Mouse (Mus musculus): ENCODE measurements around the gene Zcchc7. TPM values are rescaled to one million over a fixed set of nuclear protein-coding genes. Genes with fewer than 3 reads are reported as not detected.

Zcchc7 gene
- polyA plus RNA-seq, 1 experiment from 2014 or later, result 19.5 TPM

DNA sequence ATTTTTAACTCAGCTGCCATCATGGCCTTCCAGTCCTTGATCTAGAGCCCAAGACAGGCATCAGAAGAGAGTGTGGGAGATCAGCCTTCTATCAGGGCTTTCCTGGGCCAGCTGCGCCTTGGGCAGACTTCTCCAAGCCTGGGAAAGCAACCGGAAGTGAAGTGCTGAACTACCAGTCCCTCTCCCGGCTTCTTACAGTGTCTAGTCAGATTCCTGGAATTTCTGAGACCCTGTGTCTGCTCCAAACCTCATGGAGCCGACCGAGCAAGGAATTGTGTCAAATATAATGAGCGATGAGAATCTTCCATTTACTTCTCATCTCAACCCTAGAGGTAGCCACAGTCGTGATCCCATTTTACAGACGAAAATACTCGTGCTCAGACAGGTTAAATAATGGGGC lies 203.1 kb downstream of the Zcchc7 start:
- H3K4me1 ChIP-seq (ENCODE audit: control insufficient read depth, insufficient read depth, low read length), result no peaks in the 10 kb centered on the region
- H3K27ac ChIP-seq (ENCODE audit: low read depth, low read length), result no peak overlapping the region
- H3K9ac ChIP-seq (ENCODE audit: low read length), result no peak overlapping the region
- H3K27me3 ChIP-seq (ENCODE audit: control insufficient read depth, insufficient read depth, low read length), result no peaks in the 10 kb centered on the region
- WGBS, result 90% methylated on average over 9 of the region's 9 CpGs
- no peaks in the 10 kb centered on the region for H3K36me3 ChIP-seq (ENCODE audit: control insufficient read depth, insufficient read depth, low read length)
- H3K4me2 ChIP-seq, result no peak overlapping the region
- H3K4me3 ChIP-seq (ENCODE audit: low read depth, low read length), result no peak overlapping the region
- ATAC-seq (ENCODE audit: low FRiP score) (no peak), DNase-seq (ENCODE audit: low spot score, missing footprints) (no peak)
- H3K9me3 ChIP-seq (ENCODE audit: control insufficient read depth, low read length), result no peaks in the 10 kb centered on the region

DNA sequence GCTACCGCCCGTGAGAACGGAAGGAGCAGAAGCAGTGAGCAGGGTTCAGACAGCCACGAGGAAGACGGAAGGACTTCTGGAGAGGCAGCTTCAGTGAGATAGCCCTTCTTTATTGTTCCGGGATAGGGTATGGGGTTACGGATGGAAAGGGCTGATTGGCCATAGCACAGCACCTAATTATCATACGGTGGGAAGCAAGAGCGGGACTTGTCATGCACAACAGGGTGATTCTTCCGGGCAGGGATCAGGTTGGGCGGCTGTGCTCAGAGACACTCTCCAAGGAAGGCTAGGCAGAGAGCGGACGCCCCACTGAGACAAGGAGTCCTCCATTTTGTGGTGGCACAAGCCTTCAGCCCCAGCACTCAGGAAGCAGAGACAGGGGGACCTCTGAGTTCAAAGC lies 203.5 kb downstream of the Zcchc7 start:
- Histone ChIP-seq H3K27ac (ENCODE audit: low read depth, low read length) (no peak overlapping the region), H3K27me3 (ENCODE audit: control insufficient read depth, insufficient read depth, low read length) (no peaks in the 10 kb centered on the region), H3K9ac (ENCODE audit: low read length) (no peak overlapping the region), H3K36me3 (ENCODE audit: control insufficient read depth, insufficient read depth, low read length) (no peaks in the 10 kb centered on the region), H3K4me1 (ENCODE audit: control insufficient read depth, insufficient read depth, low read length) (no peaks in the 10 kb centered on the region), H3K9me3 (ENCODE audit: control insufficient read depth, low read length) (no peaks in the 10 kb centered on the region), H3K4me3 (ENCODE audit: low read depth, low read length) (no peak overlapping the region), H3K4me2 (no peak overlapping the region)
- WGBS, result 89% methylated on average over 13 of the region's 13 CpGs
- ATAC-seq (ENCODE audit: low FRiP score), result no peak
- DNase-seq (ENCODE audit: low spot score, missing footprints), result no peak

DNA sequence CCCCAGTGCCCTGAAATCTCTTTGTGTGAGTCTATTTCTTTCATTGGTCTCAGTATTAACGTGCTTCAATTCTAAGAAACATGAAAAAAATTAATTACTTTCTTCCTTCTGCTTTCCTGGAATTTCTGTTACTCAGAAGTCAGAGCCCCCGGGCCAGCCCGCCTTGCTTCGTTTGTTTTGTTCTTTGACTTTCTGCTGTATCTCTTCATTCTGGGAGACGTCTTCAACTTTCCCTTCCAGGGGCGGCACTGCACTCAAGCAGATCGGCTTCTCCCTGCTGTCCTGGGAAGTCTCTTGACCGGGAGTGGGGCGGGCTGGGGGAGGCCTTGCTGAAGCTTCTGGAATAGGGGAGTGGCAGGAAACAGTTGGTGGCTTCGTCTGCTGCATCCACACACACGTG lies 207.5 kb downstream of the Zcchc7 start:
- Histone ChIP-seq H3K27me3 (ENCODE audit: control insufficient read depth, insufficient read depth, low read length) (no peaks in the 10 kb centered on the region), H3K4me1 (ENCODE audit: control insufficient read depth, insufficient read depth, low read length) (no peaks in the 10 kb centered on the region), H3K4me3 (ENCODE audit: low read depth, low read length) (no peak overlapping the region), H3K9me3 (ENCODE audit: control insufficient read depth, low read length) (no peaks in the 10 kb centered on the region), H3K27ac (ENCODE audit: low read depth, low read length) (no peak overlapping the region), H3K4me2 (no peak overlapping the region), H3K9ac (ENCODE audit: low read length) (no peak overlapping the region), H3K36me3 (ENCODE audit: control insufficient read depth, insufficient read depth, low read length) (no peaks in the 10 kb centered on the region)
- DNase-seq (ENCODE audit: low spot score, missing footprints) (peak; percentile 35), ATAC-seq (ENCODE audit: low FRiP score) (no peak)
- 81% methylated on average over 11 of the region's 11 CpGs for WGBS

DNA sequence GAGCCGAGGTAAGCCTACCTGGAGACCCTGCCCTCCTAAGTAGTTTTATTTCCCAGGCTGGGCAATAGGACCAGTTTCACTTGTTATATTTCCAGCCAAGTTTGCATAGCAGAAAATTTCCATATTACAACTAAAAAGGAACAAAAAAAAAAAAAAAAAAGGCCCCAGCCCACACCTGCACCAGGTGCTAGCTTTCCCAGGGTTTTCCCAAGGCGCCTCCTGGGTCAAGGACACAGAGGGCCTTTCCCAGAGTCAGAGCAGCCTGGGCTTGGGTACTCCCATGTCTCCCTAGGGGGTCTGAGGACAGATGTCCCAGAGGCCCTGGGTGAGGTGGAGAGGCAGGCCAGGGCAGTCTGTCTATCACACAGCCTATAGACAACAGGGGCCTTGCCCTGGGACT lies 209.5 kb downstream of the Zcchc7 start:
- ATAC-seq (ENCODE audit: low FRiP score), result no peak
- Histone ChIP-seq H3K36me3 (ENCODE audit: control insufficient read depth, insufficient read depth, low read length) (no peaks in the 10 kb centered on the region), H3K4me1 (ENCODE audit: control insufficient read depth, insufficient read depth, low read length) (no peaks in the 10 kb centered on the region), H3K9ac (ENCODE audit: low read length) (no peak overlapping the region), H3K27me3 (ENCODE audit: control insufficient read depth, insufficient read depth, low read length) (no peaks in the 10 kb centered on the region), H3K9me3 (ENCODE audit: control insufficient read depth, low read length) (no peaks in the 10 kb centered on the region), H3K4me2 (no peak overlapping the region), H3K4me3 (ENCODE audit: low read depth, low read length) (no peak overlapping the region), H3K27ac (ENCODE audit: low read depth, low read length) (no peak overlapping the region)
- DNase-seq (ENCODE audit: low spot score, missing footprints), result no peak
- 92% methylated on average over 2 of the region's 2 CpGs for WGBS

DNA sequence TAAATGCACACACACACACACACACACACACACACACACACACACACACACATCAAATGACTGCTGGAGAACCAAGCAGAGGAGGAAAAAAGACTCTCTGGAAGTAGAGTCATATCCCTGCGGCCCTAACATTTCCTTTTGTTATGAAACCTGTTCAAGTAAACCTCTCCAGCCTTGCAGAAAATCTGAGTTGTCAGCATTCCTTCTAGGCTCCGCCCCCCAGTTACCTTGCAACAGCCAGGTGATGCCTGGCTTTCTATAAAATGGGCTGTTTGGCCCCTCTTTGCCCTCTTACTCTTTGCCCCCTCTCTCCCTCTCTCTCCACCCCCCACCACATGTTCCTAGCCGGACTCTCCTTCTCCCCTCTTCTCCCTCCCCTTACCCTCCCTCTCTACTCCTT lies 210.1 kb downstream of the Zcchc7 start:
- no peaks in the 10 kb centered on the region for H3K9me3 ChIP-seq (ENCODE audit: control insufficient read depth, low read length)
- no peak overlapping the region for H3K4me2 ChIP-seq
- H3K4me1 ChIP-seq (ENCODE audit: control insufficient read depth, insufficient read depth, low read length), result no peaks in the 10 kb centered on the region
- H3K9ac ChIP-seq (ENCODE audit: low read length), result no peak overlapping the region
- DNase-seq (ENCODE audit: low spot score, missing footprints) (no peak), ATAC-seq (ENCODE audit: low FRiP score) (no peak)
- no peak overlapping the region for H3K4me3 ChIP-seq (ENCODE audit: low read depth, low read length)
- H3K36me3 ChIP-seq (ENCODE audit: control insufficient read depth, insufficient read depth, low read length), result no peaks in the 10 kb centered on the region
- 87% methylated on average over 3 of the region's 3 CpGs for WGBS
- H3K27ac ChIP-seq (ENCODE audit: low read depth, low read length), result no peak overlapping the region
- no peaks in the 10 kb centered on the region for H3K27me3 ChIP-seq (ENCODE audit: control insufficient read depth, insufficient read depth, low read length)

DNA sequence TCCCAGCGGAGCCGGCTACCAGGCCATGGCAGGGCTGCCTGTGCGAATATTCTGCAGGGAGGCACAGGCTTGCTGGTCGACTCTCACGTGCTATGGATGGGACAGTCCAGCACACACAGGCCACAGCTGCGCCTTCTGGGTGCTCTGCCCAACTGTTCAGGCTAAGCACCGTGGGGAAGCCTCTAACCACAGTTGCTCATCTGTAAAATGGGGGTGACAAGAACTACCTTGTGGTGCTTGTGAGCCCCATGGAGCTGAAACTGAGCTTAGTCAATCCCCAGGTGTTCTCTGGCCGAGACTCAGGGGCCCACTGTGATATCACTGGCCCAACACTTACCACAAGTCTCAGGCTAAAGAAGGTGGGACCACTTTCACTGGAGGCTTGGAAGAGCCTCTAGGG lies 211.7 kb downstream of the Zcchc7 start:
- WGBS, result 81% methylated on average over 8 of the region's 8 CpGs
- Histone ChIP-seq H3K4me2 (no peak overlapping the region), H3K4me3 (ENCODE audit: low read depth, low read length) (no peak overlapping the region), H3K27me3 (ENCODE audit: control insufficient read depth, insufficient read depth, low read length) (no peaks in the 10 kb centered on the region), H3K9me3 (ENCODE audit: control insufficient read depth, low read length) (no peaks in the 10 kb centered on the region), H3K4me1 (ENCODE audit: control insufficient read depth, insufficient read depth, low read length) (0 out of 2 replicates have a peak, but pooled peaks cover 2% of the 10 kb centered on the region), H3K27ac (ENCODE audit: low read depth, low read length) (no peak overlapping the region), H3K9ac (ENCODE audit: low read length) (no peak overlapping the region), H3K36me3 (ENCODE audit: control insufficient read depth, insufficient read depth, low read length) (no peaks in the 10 kb centered on the region)
- ATAC-seq (ENCODE audit: low FRiP score), result no peak
- DNase-seq (ENCODE audit: low spot score, missing footprints), result no peak

DNA sequence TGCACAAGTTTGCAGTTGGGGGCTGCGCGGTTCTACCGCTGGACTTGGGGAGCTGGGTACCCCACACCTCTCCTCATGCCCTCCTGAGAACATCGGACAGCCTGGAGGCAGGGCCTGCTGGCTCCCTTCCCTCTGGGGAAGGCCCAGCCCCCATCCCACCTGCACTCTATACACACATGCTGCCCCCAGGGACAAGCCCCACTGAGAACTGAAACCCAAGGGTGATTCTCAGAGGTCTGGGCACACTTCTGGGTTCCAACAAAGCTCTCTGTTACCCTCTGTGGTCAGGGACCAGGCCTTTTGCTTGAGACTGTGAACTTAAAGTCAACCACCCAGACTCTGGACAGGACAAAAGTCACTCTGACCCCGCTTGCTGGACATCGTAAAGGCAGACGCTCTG lies 214.4 kb downstream of the Zcchc7 start:
- no peak for ATAC-seq (ENCODE audit: low FRiP score)

DNA sequence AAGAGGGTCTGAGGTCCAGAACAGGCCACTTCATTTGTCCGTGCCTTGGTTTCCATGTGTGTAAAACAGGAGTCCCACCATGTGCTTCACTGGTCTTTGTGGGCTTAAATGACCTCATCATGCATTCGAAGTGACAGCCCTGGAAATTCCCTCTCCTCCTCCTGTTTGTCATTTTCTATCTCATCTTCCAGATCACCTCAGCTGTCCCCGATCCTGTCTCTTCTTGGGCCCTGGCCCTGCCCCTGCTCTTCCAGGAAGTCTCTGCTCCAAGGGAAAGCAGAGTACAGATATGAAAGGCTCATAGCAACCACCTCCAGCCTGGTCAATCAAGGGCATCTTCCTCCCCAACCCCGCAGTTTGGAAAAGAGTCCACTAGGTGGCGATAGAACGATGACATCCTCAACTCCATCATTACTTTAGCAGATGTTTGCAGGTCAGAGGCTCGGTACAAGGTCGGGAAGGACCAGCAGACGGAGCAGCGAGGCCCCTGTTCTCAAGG lies 215.0 kb downstream of the Zcchc7 start:
- 23% methylated on average over 10 of the region's 10 CpGs for WGBS
- H3K27ac ChIP-seq (ENCODE audit: low read depth, low read length), result no peak overlapping the region
- DNase-seq (ENCODE audit: low spot score, missing footprints) (peak; percentile 96), ATAC-seq (ENCODE audit: low FRiP score) (0 out of 2 replicates have a peak, but pooled peaks have one; percentile 22)
- no peaks in the 10 kb centered on the region for H3K27me3 ChIP-seq (ENCODE audit: control insufficient read depth, insufficient read depth, low read length)
- H3K36me3 ChIP-seq (ENCODE audit: control insufficient read depth, insufficient read depth, low read length), result no peaks in the 10 kb centered on the region
- H3K9me3 ChIP-seq (ENCODE audit: control insufficient read depth, low read length), result no peaks in the 10 kb centered on the region
- H3K9ac ChIP-seq (ENCODE audit: low read length), result no peak overlapping the region
- H3K4me2 ChIP-seq, result no peak overlapping the region
- 0 out of 2 replicates have a peak, but pooled peaks cover 2% of the 10 kb centered on the region for H3K4me1 ChIP-seq (ENCODE audit: control insufficient read depth, insufficient read depth, low read length)
- no peak overlapping the region for H3K4me3 ChIP-seq (ENCODE audit: low read depth, low read length)

More for the DNA sequence above, 214.4 kb downstream of the Zcchc7 start:
- Histone ChIP-seq H3K4me2 (no peak overlapping the region), H3K9me3 (ENCODE audit: control insufficient read depth, low read length) (no peaks in the 10 kb centered on the region), H3K36me3 (ENCODE audit: control insufficient read depth, insufficient read depth, low read length) (no peaks in the 10 kb centered on the region), H3K9ac (ENCODE audit: low read length) (no peak overlapping the region), H3K27me3 (ENCODE audit: control insufficient read depth, insufficient read depth, low read length) (no peaks in the 10 kb centered on the region), H3K4me3 (ENCODE audit: low read depth, low read length) (no peak overlapping the region), H3K27ac (ENCODE audit: low read depth, low read length) (no peak overlapping the region), H3K4me1 (ENCODE audit: control insufficient read depth, insufficient read depth, low read length) (0 out of 2 replicates have a peak, but pooled peaks cover 2% of the 10 kb centered on the region)
- peak; percentile 68 for DNase-seq (ENCODE audit: low spot score, missing footprints)
- 88% methylated on average over 7 of the region's 7 CpGs for WGBS

DNA sequence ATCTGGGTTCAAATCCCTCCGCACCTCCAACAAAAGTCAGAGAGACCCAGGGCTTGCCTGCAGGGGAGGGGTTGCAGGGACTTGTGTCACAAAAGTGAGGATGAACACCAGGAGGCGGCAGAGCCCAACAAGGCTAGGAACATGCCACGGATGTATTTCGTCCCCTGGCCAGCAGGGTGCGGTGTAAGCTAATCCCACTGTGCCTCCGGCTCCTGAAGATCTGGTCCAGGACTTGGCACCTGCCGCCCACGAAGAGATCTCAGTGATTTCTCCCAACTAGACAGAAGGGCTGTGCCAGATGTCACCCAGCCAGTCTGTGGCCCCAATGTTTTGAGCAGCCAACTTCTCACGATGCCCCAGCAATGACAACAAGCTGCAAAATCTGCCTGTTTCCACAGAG lies 217.8 kb downstream of the Zcchc7 start:
- H3K27ac ChIP-seq (ENCODE audit: low read depth, low read length), result no peak overlapping the region
- ATAC-seq (ENCODE audit: low FRiP score) (peak; percentile 52; the same call in 1 of the 2 replicates), DNase-seq (ENCODE audit: low spot score, missing footprints) (peak; percentile 98)
- H3K4me2 ChIP-seq, result peak overlapping the region; percentile 19; the same call in 1 of the 2 replicates
- no peaks in the 10 kb centered on the region for H3K9me3 ChIP-seq (ENCODE audit: control insufficient read depth, low read length)
- no peaks in the 10 kb centered on the region for H3K36me3 ChIP-seq (ENCODE audit: control insufficient read depth, insufficient read depth, low read length)
- H3K4me3 ChIP-seq (ENCODE audit: low read depth, low read length), result no peak overlapping the region
- H3K9ac ChIP-seq (ENCODE audit: low read length), result peak overlapping the region; percentile 24; the same call in 1 of the 2 replicates
- 15% methylated on average over 9 of the region's 9 CpGs for whole genome bisulfite sequencing
- H3K27me3 ChIP-seq (ENCODE audit: control insufficient read depth, insufficient read depth, low read length), result no peaks in the 10 kb centered on the region
- H3K4me1 ChIP-seq (ENCODE audit: control insufficient read depth, insufficient read depth, low read length), result 0 out of 2 replicates have a peak, but pooled peaks cover 2% of the 10 kb centered on the region
